Mouse (Mus musculus) limb, embryonic 11.5 days (tissue): Measurements from ENCODE around the gene Ccnt1. TPM values are rescaled to one million over a fixed set of nuclear protein-coding genes. Genes with fewer than 3 reads are reported as not detected.

Experiments used
- ATAC-seq: fragments of 200-750 bp; cut with Nextera tagmentation; 2 replicates; pipeline ENCODE4 v1.8.0; 2017; ENCODE audit warnings: low read depth; ENCODE audit not compliant: insufficient number of reproducible peaks, low FRiP score, low TSS enrichment
- DNase-seq: peaks from one replicate; pipeline ENCODE4 v3.0.0-alpha.2; 2015; ENCODE audit warnings: low spot score
- H3K27ac ChIP-seq: fragments of 300-500 bp; sonication (generic); replicated peaks from 2 replicates; pipeline ENCODE4 v1.5.1; 2014; ENCODE audit warnings: low read depth, mild to moderate bottlenecking, low read length
- H3K27me3 ChIP-seq: fragments of 300-500 bp; sonication (generic); 2 replicates; pipeline ENCODE4 v1.6.1; 2014; ENCODE audit warnings: mild to moderate bottlenecking, low read length, mixed read lengths; ENCODE audit not compliant: control insufficient read depth, insufficient read depth
- H3K36me3 ChIP-seq: fragments of 300-500 bp; sonication (generic); 2 replicates; pipeline ENCODE4 v1.6.1; 2014; ENCODE audit warnings: mild to moderate bottlenecking, low read length, moderate library complexity, mixed read lengths; ENCODE audit not compliant: control insufficient read depth, insufficient read depth
- H3K4me1 ChIP-seq: fragments of 300-500 bp; sonication (generic); 2 replicates; pipeline ENCODE4 v1.6.1; 2014; ENCODE audit warnings: low read length, mixed read lengths; ENCODE audit not compliant: control insufficient read depth, insufficient read depth
- H3K4me2 ChIP-seq: fragments of 300-500 bp; sonication (generic); 2 replicates; pipeline ENCODE4 v1.6.1; 2014; ENCODE audit warnings: low read depth, mild to moderate bottlenecking, moderate library complexity; ENCODE audit not compliant: severe bottlenecking
- H3K4me3 ChIP-seq: fragments of 300-500 bp; sonication (generic); 2 replicates; pipeline ENCODE4 v1.5.1; 2014; ENCODE audit warnings: low read depth, low read length
- H3K9ac ChIP-seq: fragments of 300-500 bp; sonication (generic); 2 replicates; pipeline ENCODE4 v1.6.1; 2014; ENCODE audit warnings: mild to moderate bottlenecking, low read length
- H3K9me3 ChIP-seq: fragments of 300-500 bp; sonication (generic); 2 replicates; pipeline ENCODE4 v1.6.1; 2016; ENCODE audit warnings: low read length; ENCODE audit not compliant: control insufficient read depth
- WGBS: fragments of 180-500 bp; shearing (Covaris S2); extraction: QIAGEN DNeasy Blood & Tissue Kit; methylation state at CpG from one replicate; pipeline ENCODE4 v1.1.7; 2014; 5-methylcytosine and 5-hydroxymethylcytosine counted together
- polyA plus RNA-seq: library from polyadenylated mRNA; unstranded; fragments of >200 nt; fragmentation: Nextera tagmentation; extraction: Ambion mirVana; gene quantifications from 2 replicates; pipeline ENCODE4 v1.2.1, GENCODE M21; 2014

The Ccnt1 gene
- polyA plus RNA-seq, 1 experiment from 2014 or later: 62.9 TPM

GRCm38 (mm10) chr15:98602191-98602881 is 31.6 kb upstream of the Ccnt1 start:
- peaks cover 5% of the 10 kb centered on the region for H3K4me1 ChIP-seq
- H3K36me3 ChIP-seq: peaks cover 35% of the 10 kb centered on the region
- no peak for DNase-seq
- no peak for ATAC-seq
- H3K4me3 ChIP-seq: no peak overlapping the region
- H3K27me3 ChIP-seq: no peaks in the 10 kb centered on the region
- no peak overlapping the region for H3K4me2 ChIP-seq
- no peak overlapping the region for H3K9ac ChIP-seq
- H3K9me3 ChIP-seq: no peaks in the 10 kb centered on the region
- WGBS: 75% methylated on average over 13 of the region's 13 CpGs
- no peak overlapping the region for H3K27ac ChIP-seq

DNA sequence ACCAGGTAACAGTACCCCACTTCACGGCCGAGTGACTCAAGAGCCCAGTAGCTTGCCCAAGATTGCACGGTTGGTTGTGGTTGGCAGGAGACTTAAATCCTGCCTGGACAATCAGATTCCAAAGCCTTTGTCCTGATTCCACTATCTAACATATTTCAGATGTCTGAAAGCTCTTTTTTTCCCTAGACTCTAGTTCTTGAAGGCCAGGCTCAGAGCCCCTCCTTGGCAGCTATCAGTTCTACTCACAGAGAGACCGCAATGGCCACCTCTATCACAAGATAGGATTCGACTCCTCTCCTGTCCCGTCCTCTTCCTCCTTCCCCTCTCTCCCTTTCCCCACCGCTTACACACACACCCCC is 31.1 kb upstream of the Ccnt1 start:
- H3K4me2 ChIP-seq: no peak overlapping the region
- H3K9me3 ChIP-seq: no peaks in the 10 kb centered on the region
- no peak overlapping the region for H3K9ac ChIP-seq
- H3K27me3 ChIP-seq: no peaks in the 10 kb centered on the region
- H3K36me3 ChIP-seq: peaks cover 38% of the 10 kb centered on the region
- ATAC-seq (no peak), DNase-seq (no peak)
- no peak overlapping the region for H3K27ac ChIP-seq
- WGBS: 88% methylated on average over 7 of the region's 7 CpGs
- H3K4me3 ChIP-seq: no peak overlapping the region
- H3K4me1 ChIP-seq: peaks cover 2% of the 10 kb centered on the region

DNA sequence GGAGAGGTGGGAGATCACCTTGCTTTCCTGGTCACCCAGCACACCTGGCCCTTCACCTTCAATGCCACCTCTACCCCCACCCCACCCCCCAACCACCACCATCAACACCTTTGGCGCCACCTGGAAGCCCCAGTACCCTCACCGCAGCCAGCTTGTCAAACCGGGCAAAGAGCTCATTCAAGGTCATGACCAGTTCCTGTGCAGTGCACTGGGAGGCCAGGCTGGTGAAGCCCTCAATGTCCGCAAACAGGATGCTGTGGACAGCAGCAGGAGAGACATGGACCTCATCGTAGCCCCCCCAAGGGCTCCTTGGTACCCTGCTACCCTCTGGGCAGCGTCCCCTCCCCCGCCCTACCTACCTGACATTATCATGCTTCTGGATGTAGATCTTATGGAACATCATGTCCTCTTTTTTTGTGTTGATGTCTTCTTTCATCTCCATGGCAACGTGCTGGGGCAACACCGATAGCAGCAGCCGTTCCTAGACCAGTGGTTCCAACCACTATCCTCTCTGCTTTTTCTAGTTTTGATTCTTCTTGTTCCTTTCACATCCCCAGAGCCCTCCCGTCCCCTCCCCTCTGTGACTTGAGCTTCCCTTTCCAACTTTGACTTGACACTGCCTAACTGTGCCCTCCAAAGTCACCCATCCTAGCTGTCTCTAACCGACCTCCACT is 29.4 kb upstream of the Ccnt1 start:
- Histone ChIP-seq H3K9ac (no peak overlapping the region), H3K4me1 (no peaks in the 10 kb centered on the region), H3K27me3 (no peaks in the 10 kb centered on the region), H3K4me2 (no peak overlapping the region), H3K9me3 (no peaks in the 10 kb centered on the region), H3K36me3 (peaks cover 50% of the 10 kb centered on the region), H3K27ac (no peak overlapping the region), H3K4me3 (no peak overlapping the region)
- DNase-seq (no peak), ATAC-seq (no peak)
- WGBS: 94% methylated on average over 12 of the region's 12 CpGs

DNA sequence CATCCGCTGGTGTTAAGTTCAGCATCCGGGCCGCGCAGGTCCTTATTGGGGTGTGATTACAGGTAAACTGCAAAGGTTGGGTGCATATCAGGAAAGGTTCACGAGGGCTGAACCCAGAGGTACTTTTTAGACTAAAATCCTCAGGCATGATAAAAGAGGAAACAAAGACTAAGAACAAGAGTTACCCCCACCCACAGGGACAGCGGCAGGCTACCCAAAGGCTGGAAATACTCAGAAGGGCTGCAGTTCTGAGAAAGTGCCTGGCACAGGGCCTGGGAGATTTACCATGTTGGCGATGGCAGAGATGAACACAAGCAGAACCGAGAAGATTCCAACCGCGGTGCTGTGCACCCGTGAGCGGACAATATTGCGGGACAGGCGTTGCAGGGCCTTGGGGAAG is 25.9 kb upstream of the Ccnt1 start:
- no peak for DNase-seq
- no peak overlapping the region for H3K9ac ChIP-seq
- ATAC-seq: no peak

GRCm38 (mm10) chr15:98595049-98595448 is 24.3 kb upstream of the Ccnt1 start:
- no peak overlapping the region for H3K4me2 ChIP-seq
- H3K9me3 ChIP-seq: no peaks in the 10 kb centered on the region
- H3K27me3 ChIP-seq: no peaks in the 10 kb centered on the region
- no peak overlapping the region for H3K27ac ChIP-seq
- ATAC-seq (no peak), DNase-seq (no peak)
- no peak overlapping the region for H3K4me3 ChIP-seq
- WGBS: 90% methylated on average over 5 of the region's 5 CpGs
- no peaks in the 10 kb centered on the region for H3K4me1 ChIP-seq
- H3K9ac ChIP-seq: no peak overlapping the region
- H3K36me3 ChIP-seq: peaks cover 48% of the 10 kb centered on the region

More for the DNA sequence above, 25.9 kb upstream of the Ccnt1 start:
- H3K27me3 ChIP-seq: no peaks in the 10 kb centered on the region
- no peak overlapping the region for H3K4me3 ChIP-seq
- WGBS: 93% methylated on average over 14 of the region's 14 CpGs
- H3K4me2 ChIP-seq: no peak overlapping the region
- peaks cover 47% of the 10 kb centered on the region for H3K36me3 ChIP-seq
- H3K27ac ChIP-seq: no peak overlapping the region
- H3K4me1 ChIP-seq: no peaks in the 10 kb centered on the region
- H3K9me3 ChIP-seq: no peaks in the 10 kb centered on the region

- no peak for DNase-seq
- H3K4me3 ChIP-seq: no peak overlapping the region
- ATAC-seq: no peak
- peaks cover 44% of the 10 kb centered on the region for H3K36me3 ChIP-seq
- H3K27me3 ChIP-seq: no peaks in the 10 kb centered on the region
- H3K4me2 ChIP-seq: no peak overlapping the region
- WGBS: 78% methylated on average over 19 of the region's 19 CpGs
- H3K27ac ChIP-seq: no peak overlapping the region
- no peak overlapping the region for H3K9ac ChIP-seq
- no peaks in the 10 kb centered on the region for H3K9me3 ChIP-seq
- no peaks in the 10 kb centered on the region for H3K4me1 ChIP-seq
Observed at GRCm38 (mm10) chr15:98594193-98594592, 23.5 kb upstream of the Ccnt1 start.

DNA sequence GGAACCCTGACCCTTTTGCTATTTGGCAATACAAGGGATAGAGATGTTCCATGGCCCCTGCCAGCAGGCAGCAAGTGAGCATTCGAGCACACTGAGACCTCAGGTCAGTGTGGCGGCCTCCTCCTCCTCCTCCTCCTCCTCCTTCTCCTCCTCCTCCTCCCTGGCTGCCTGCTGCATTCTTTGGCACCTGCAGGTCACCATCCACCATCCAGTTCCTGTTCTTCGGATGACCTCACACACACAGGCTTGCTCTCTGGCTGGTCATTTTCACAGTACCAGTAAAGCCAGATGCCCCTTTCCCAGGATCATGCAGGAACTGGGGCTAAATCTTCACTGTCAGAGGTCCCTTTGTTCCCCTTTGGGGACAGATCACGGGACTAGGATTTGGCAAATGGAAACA is 20.7 kb upstream of the Ccnt1 start:
- ATAC-seq (no peak), DNase-seq (no peak)
- no peaks in the 10 kb centered on the region for H3K27me3 ChIP-seq
- no peak overlapping the region for H3K4me2 ChIP-seq
- no peak overlapping the region for H3K9ac ChIP-seq
- H3K36me3 ChIP-seq: peaks cover 30% of the 10 kb centered on the region
- 75% methylated on average over 4 of the region's 4 CpGs for WGBS
- H3K9me3 ChIP-seq: no peaks in the 10 kb centered on the region
- no peak overlapping the region for H3K4me3 ChIP-seq
- no peak overlapping the region for H3K27ac ChIP-seq
- no peaks in the 10 kb centered on the region for H3K4me1 ChIP-seq

DNA sequence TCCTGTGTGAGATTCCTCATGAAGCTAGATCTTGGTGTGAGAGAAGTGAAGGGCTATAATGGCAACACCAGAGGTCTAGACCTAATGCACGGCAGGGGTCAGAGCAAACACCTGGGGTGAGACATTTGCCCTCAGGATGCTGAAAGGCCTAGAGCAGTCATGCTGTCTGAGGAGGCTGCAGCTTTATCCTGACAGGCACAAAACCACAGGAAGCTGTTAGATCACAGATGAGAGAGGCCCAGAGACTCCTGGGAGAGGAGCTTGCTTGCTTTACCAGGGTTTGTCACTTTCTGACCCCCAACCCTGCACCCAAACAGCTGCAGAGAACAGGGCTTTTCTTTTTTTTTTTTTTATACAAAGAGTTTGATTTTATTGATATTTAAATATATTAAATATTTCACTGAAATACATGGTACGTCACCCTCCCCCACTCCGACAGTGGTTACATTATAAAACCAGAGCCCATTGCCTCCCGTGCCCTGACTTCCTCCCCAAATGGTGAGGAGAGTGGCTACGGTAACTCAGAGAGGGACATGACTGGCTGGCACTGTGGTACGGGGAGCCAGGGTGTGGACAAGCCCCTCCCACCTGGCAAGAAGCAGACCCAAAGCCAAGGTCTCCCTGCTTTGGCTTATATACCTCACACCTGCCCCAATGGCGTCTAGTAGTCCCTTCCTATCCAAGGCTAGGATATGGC is 19.1 kb upstream of the Ccnt1 start:
- Histone ChIP-seq H3K27me3 (no peaks in the 10 kb centered on the region), H3K9ac (no peak overlapping the region), H3K4me3 (no peak overlapping the region), H3K36me3 (peaks cover 19% of the 10 kb centered on the region), H3K27ac (no peak overlapping the region), H3K4me1 (no peaks in the 10 kb centered on the region), H3K4me2 (no peak overlapping the region), H3K9me3 (no peaks in the 10 kb centered on the region)
- no peak for ATAC-seq
- 52% methylated on average over 7 of the region's 7 CpGs for WGBS
- no peak for DNase-seq
